Mouse (Mus musculus) MEL (cell line): ENCODE results near the gene Otud7b.
A peak's percentile ranks its signal among the peaks of the same experiment; 100 is the strongest.

Experiments
- BHLHE40 ChIP-seq: IDR thresholded peaks from 2 replicates; pipeline ENCODE4 v1.6.1; 2012; ENCODE audit warnings: low read depth, mild to moderate bottlenecking, inconsistent platforms, low read length, improper control_type of control experiment, borderline replicate concordance
- CHD1 ChIP-seq: IDR thresholded peaks from 2 replicates; pipeline ENCODE4 v1.6.1; 2012; ENCODE audit warnings: low read depth, mild to moderate bottlenecking, inconsistent platforms, low read length, improper control_type of control experiment
- CTCF ChIP-seq, 3 experiments: IDR thresholded peaks in 2 of 3; conservative IDR thresholded peaks in 1 of 3; 2 replicates each; pipeline ENCODE4 v1.5.1; 2011 to 2012; ENCODE audit warnings: low read length in 3 of 3, low read depth in 2 of 3, mild to moderate bottlenecking in 2 of 3, improper control_type of control experiment in 1 of 3, inconsistent platforms in 1 of 3, mixed read lengths in 1 of 3, moderate library complexity in 1 of 3; ENCODE audit not compliant: control insufficient read depth in 1 of 3, insufficient read depth in 1 of 3, poor library complexity in 1 of 3, severe bottlenecking in 1 of 3
- E2F4 ChIP-seq: IDR thresholded peaks from 2 replicates; pipeline ENCODE4 v1.6.1; 2011; ENCODE audit warnings: low read depth, low read length, improper control_type of control experiment, borderline replicate concordance
- ELF1 ChIP-seq: IDR thresholded peaks from 2 replicates; pipeline ENCODE4 v1.6.1; 2014; ENCODE audit warnings: low read depth, mild to moderate bottlenecking, inconsistent platforms, low read length, improper control_type of control experiment, moderate library complexity
- EP300 ChIP-seq, 2 experiments: IDR thresholded peaks; 2 replicates each; pipeline ENCODE4 v1.6.1; 2011; ENCODE audit warnings: improper control_type of control experiment in 2 of 2, low read length in 2 of 2, low read depth in 1 of 2, mild to moderate bottlenecking in 1 of 2
- MAFK ChIP-seq: IDR thresholded peaks from 2 replicates; pipeline ENCODE4 v1.6.1; 2011; ENCODE audit warnings: low read depth, mild to moderate bottlenecking, low read length, improper control_type of control experiment, borderline replicate concordance
- MAZ ChIP-seq: IDR thresholded peaks from 2 replicates; pipeline ENCODE4 v1.6.1; 2012; ENCODE audit warnings: low read depth, mild to moderate bottlenecking, inconsistent platforms, low read length, improper control_type of control experiment
- MYB ChIP-seq: IDR thresholded peaks from 2 replicates; pipeline ENCODE4 v1.6.1; 2011; ENCODE audit warnings: mild to moderate bottlenecking, low read depth, low read length, improper control_type of control experiment
- POLR2A ChIP-seq, 2 experiments: IDR thresholded peaks; 2 replicates each; pipeline ENCODE4 v1.6.1; 2011 to 2012; ENCODE audit warnings: low read length in 2 of 2, mild to moderate bottlenecking in 2 of 2, control low read depth in 1 of 2, improper control_type of control experiment in 1 of 2, low read depth in 1 of 2, moderate library complexity in 1 of 2; ENCODE audit not compliant: control insufficient read depth in 1 of 2, insufficient read depth in 1 of 2, poor library complexity in 1 of 2
- POLR2AphosphoS2 ChIP-seq: IDR thresholded peaks from 2 replicates; pipeline ENCODE4 v1.6.1; 2011; ENCODE audit warnings: low read length, improper control_type of control experiment
- RAD21 ChIP-seq: IDR thresholded peaks from 2 replicates; pipeline ENCODE4 v1.6.1; 2011; ENCODE audit warnings: mild to moderate bottlenecking, low read depth, low read length, improper control_type of control experiment
- TAL1 ChIP-seq: IDR thresholded peaks from 2 replicates; pipeline ENCODE4 v1.6.1; 2012; ENCODE audit warnings: mild to moderate bottlenecking, inconsistent platforms, low read length, moderate library complexity, mixed read lengths
- TBP ChIP-seq: IDR thresholded peaks from 2 replicates; pipeline ENCODE4 v1.8.0; 2011; ENCODE audit warnings: low read depth, low read length, improper control_type of control experiment

DNA sequence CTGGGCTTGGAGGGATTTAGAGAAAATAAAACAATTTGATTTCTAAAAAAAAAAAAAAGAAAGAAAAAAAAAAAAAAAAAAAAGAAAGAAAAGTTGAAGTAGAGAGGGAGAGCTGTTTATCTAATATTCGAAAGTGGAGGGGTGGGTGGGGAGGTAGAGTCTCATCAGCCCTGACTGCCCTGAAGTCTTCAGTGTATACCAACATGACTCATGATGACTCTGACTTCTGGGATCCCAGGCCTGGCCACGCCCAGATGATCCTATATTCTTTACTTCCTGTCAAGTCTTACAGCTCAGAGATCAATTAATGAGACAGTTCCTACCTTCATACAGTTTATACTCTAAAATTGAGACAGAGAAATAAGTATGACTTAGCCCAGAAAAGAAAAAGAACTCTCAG lies 17.1 kb upstream of the Otud7b start:
- TF ChIP-seq TAL1 = no peak
- no peak for TF ChIP-seq TBP
- TF ChIP-seq MAZ = no peak
- peak; percentile 23 to 53; a peak in 2 of 4 replicates for TF ChIP-seq EP300 (IDR thresholded peaks at IDR 0.05; ENCODE audit: low read depth in 1 of 2, low read length in 2 of 2)
- TF ChIP-seq MAFK = no peak
- no peak for TF ChIP-seq POLR2AphosphoS2
- TF ChIP-seq BHLHE40 = no peak
- TF ChIP-seq POLR2A (IDR thresholded peaks at IDR 0.05; ENCODE audit: control insufficient read depth in 1 of 2, insufficient read depth in 1 of 2, low read depth in 1 of 2, low read length in 2 of 2, poor library complexity in 1 of 2) = no peak
- TF ChIP-seq ELF1 = no peak
- TF ChIP-seq CTCF (IDR thresholded peaks at IDR 0.05 in 2 of 3, conservative IDR thresholded peaks at IDR 0.05 in 1 of 3; ENCODE audit: control insufficient read depth in 1 of 3, insufficient read depth in 1 of 3, low read depth in 2 of 3, low read length in 3 of 3, poor library complexity in 1 of 3, severe bottlenecking in 1 of 3) = no peak
- no peak for TF ChIP-seq E2F4
- TF ChIP-seq MYB = no peak
- no peak for TF ChIP-seq CHD1
- TF ChIP-seq RAD21 = no peak
